Mouse (Mus musculus): ENCODE measurements around the gene Ncln. TPM values are rescaled to one million over a fixed set of nuclear protein-coding genes. Genes with fewer than 3 reads are reported as not detected.

Gene Ncln
- polyA plus RNA-seq, 1 experiment from 2014 or later: 56.1 TPM

DNA sequence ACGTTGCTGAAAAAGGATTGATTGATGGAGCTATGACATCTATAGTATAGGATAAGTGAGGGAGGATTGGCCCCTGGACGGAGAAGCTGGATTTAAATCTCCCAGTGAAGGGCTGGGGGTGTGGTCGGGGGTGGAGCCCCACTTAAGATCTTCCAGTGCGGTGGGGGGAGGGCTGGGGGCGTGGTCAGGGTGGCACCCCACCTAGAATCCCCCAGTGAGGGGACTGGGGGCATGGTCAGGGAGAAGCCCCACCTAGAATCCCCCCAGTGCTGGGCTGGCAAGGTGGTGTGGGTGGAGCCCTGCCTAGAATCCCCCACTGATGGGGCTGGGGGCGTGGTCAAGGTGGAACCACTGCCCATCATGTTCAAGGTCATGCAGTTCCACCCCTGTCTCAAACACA, 10.9 kb upstream of the Ncln start:
- TF ChIP-seq CTCF (IDR thresholded peaks at IDR 0.05; ENCODE audit: low read depth): no peak
- no peak for DNase-seq (ENCODE audit: low spot score)
- 23% methylated on average over 6 of the region's 6 CpGs for WGBS
- ATAC-seq (replicated peaks; ENCODE audit: low FRiP score, low read depth): no peak
- Histone ChIP-seq H3K9me3 (replicated peaks; ENCODE audit: low read length) (no peaks in the 10 kb centered on the region), H3K9ac (ENCODE audit: low read depth, low read length) (no peak overlapping the region), H3K36me3 (ENCODE audit: insufficient read depth, low read length) (no peaks in the 10 kb centered on the region), H3K4me3 (replicated peaks; ENCODE audit: low read depth, low read length) (no peak overlapping the region), H3K4me2 (ENCODE audit: low read length) (no peak overlapping the region), H3K27ac (no peak overlapping the region), H3K4me1 (replicated peaks; ENCODE audit: insufficient read depth, low read length) (no peaks in the 10 kb centered on the region), H3K27me3 (ENCODE audit: insufficient read depth, low read length) (no peaks in the 10 kb centered on the region)

DNA sequence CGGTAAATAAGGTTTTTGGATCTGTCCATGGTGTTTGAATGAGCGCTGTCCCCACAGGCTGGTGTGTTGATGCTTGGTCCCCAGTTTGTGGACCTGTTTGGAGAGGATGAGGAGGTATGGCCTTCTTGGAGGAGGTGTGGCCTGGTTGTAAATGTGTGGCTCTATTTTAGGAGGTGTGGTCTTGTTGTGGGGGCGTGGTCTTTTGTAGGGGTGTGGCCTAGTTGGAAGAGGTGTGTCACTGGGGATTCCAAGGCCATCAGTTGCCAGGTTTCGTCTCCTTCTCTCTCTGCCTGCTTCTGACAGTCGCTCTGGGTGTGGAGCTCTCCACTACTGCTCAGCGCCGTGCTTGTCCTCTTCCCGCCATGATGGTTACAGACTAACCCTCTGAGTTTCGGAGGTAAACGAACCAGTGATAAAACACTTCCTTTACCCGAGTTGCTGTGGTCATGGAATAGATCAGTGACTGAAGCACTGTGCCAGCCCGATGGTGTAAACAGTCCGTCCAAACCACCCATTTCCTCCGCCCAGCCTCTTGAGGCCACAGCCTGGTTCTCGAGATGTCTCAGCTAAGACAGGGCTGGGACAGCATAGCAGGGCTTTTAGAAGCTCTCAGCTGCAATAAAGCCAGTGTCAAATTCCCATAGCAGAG, 8.9 kb upstream of the Ncln start:
- WGBS: 73% methylated on average over 14 of the region's 15 CpGs

GRCm38 (mm10) chr10:81502658-81503057, 6.5 kb upstream of the Ncln start:
- H3K27me3 ChIP-seq (ENCODE audit: insufficient read depth, low read length): no peaks in the 10 kb centered on the region
- ATAC-seq (replicated peaks; ENCODE audit: low FRiP score, low read depth): 0 out of 2 replicates have a peak, but pooled peaks have one; percentile 6
- 12% methylated on average over 36 of the region's 36 CpGs for WGBS
- H3K4me1 ChIP-seq (replicated peaks; ENCODE audit: insufficient read depth, low read length): no peaks in the 10 kb centered on the region
- no peaks in the 10 kb centered on the region for H3K9me3 ChIP-seq (replicated peaks; ENCODE audit: low read length)
- peak overlapping the region; percentile 23; the same call in 1 of the 2 replicates for H3K4me3 ChIP-seq (replicated peaks; ENCODE audit: low read depth, low read length)
- DNase-seq (ENCODE audit: low spot score): peak; percentile 71
- no peaks in the 10 kb centered on the region for H3K36me3 ChIP-seq (ENCODE audit: insufficient read depth, low read length)
- H3K9ac ChIP-seq (ENCODE audit: low read depth, low read length): no peak overlapping the region
- H3K4me2 ChIP-seq (ENCODE audit: low read length): peak overlapping the region; percentile 65
- H3K27ac ChIP-seq: no peak overlapping the region
- peak; percentile 98 for TF ChIP-seq CTCF (IDR thresholded peaks at IDR 0.05; ENCODE audit: low read depth)

More for the DNA sequence above, 8.9 kb upstream of the Ncln start:
- Histone ChIP-seq H3K27me3 (ENCODE audit: insufficient read depth, low read length) (no peaks in the 10 kb centered on the region), H3K9me3 (replicated peaks; ENCODE audit: low read length) (no peaks in the 10 kb centered on the region), H3K36me3 (ENCODE audit: insufficient read depth, low read length) (no peaks in the 10 kb centered on the region), H3K4me3 (replicated peaks; ENCODE audit: low read depth, low read length) (no peak overlapping the region), H3K4me2 (ENCODE audit: low read length) (no peak overlapping the region), H3K27ac (no peak overlapping the region), H3K4me1 (replicated peaks; ENCODE audit: insufficient read depth, low read length) (no peaks in the 10 kb centered on the region), H3K9ac (ENCODE audit: low read depth, low read length) (no peak overlapping the region)
- ATAC-seq (replicated peaks; ENCODE audit: low FRiP score, low read depth): no peak
- TF ChIP-seq CTCF (IDR thresholded peaks at IDR 0.05; ENCODE audit: low read depth): no peak
- DNase-seq (ENCODE audit: low spot score): no peak

DNA sequence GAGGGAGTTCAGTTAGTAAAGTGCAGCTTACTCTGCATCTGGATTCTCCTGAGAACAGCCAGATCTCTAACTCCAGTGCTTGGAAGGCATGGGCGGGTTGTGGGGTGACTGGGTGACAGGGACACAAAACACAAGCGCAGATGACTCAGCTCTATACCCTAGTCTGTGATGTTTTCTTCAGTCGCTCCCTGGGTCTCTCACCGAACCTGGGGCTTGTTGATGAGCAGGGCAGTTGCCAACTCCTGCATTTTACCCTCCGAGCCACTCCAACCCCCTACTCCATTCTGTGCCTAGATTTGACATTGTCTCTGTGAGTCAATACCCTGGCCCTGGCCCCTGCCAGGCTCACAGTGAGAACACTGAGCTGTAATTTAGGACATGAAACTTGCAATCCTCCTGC, 5.7 kb upstream of the Ncln start:
- H3K27me3 ChIP-seq (ENCODE audit: insufficient read depth, low read length): no peaks in the 10 kb centered on the region
- TF ChIP-seq CTCF (IDR thresholded peaks at IDR 0.05; ENCODE audit: low read depth): no peak
- DNase-seq (ENCODE audit: low spot score) (no peak), ATAC-seq (replicated peaks; ENCODE audit: low FRiP score, low read depth) (no peak)
- H3K36me3 ChIP-seq (ENCODE audit: insufficient read depth, low read length): no peaks in the 10 kb centered on the region
- WGBS: 87% methylated on average over 5 of the region's 5 CpGs
- no peak overlapping the region for H3K4me3 ChIP-seq (replicated peaks; ENCODE audit: low read depth, low read length)
- H3K4me2 ChIP-seq (ENCODE audit: low read length): no peak overlapping the region
- H3K9me3 ChIP-seq (replicated peaks; ENCODE audit: low read length): no peaks in the 10 kb centered on the region
- H3K27ac ChIP-seq: no peak overlapping the region
- H3K9ac ChIP-seq (ENCODE audit: low read depth, low read length): no peak overlapping the region
- no peaks in the 10 kb centered on the region; the same call in 1 of the 2 replicates for H3K4me1 ChIP-seq (replicated peaks; ENCODE audit: insufficient read depth, low read length)

DNA sequence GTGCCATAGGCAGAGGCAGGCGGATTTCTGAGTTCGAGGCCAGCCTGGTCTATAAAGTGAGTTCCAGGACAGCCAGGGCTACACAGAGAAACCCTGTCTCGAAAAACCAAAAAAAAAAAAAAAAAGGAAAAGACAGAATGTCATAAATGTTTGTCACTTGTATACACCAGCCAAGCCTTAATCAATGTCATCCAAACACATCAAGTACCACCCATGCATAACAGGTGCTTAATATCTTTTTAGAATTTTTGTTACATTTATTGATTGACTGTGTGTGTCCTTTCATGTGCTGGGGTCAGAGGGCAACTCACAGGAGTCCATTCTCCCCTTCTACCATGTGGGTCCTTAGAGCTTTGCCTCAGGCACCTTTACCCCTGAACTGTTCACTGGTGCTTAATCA, 3.8 kb upstream of the Ncln start, which contains the start of gene S1pr4:
TSS of gene S1pr4 (minus strand) at position 101 of the 400 bp plus-strand sequence.
- no peak within 1 kb of the TSS for H3K4me2 ChIP-seq (ENCODE audit: low read length)
- H3K9me3 ChIP-seq (replicated peaks; ENCODE audit: low read length): no peaks in the 10 kb centered on the region
- ATAC-seq (replicated peaks; ENCODE audit: low FRiP score, low read depth) (no peak), DNase-seq (ENCODE audit: low spot score) (no peak)
- no peaks in the 10 kb centered on the region for H3K27me3 ChIP-seq (ENCODE audit: insufficient read depth, low read length)
- H3K9ac ChIP-seq (ENCODE audit: low read depth, low read length): no peak within 1 kb of the TSS
- H3K27ac ChIP-seq: no peak within 1 kb of the TSS; the same call in 1 of the 2 replicates
- no peak for TF ChIP-seq CTCF (IDR thresholded peaks at IDR 0.05; ENCODE audit: low read depth)
- peaks cover 6% of the 10 kb centered on the region; the same call in 1 of the 2 replicates for H3K4me1 ChIP-seq (replicated peaks; ENCODE audit: insufficient read depth, low read length)
- no peaks in the 10 kb centered on the region for H3K36me3 ChIP-seq (ENCODE audit: insufficient read depth, low read length)
- H3K4me3 ChIP-seq (replicated peaks; ENCODE audit: low read depth, low read length): no peak within 1 kb of the TSS
- WGBS: 89% methylated on average over 3 of the region's 3 CpGs

DNA sequence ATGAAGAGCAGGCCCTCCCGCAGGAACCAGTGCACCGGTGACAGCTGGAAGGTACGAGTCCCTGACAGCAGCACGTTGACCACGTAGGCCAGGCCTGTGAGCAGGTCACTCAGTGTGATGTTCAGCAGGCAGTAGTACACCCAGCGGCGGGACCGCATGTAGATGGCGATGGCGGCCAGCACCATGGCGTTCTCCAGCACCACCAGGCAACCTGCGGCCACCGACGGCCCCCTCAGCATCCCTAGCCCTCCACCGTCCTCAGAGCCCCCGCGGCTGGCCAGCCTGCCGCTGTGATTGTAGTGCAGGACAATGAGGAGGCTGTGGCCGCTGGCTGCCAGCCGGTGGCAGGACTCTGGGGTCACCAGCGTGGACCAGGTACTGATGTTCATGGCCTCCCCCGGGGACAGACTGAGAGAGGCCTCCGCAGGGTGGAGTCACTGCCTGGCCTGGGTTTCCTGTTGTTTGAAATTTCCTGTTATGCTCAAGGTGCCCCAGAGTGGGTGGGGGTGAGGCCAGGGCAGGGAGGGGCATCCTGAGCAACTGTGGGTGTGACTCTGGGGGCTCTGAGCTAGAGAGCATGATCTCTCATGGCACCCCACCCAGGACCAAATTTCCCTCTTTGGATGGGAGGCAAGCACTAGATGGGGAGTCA, 3.2 kb upstream of the Ncln start:
- TF ChIP-seq CTCF (IDR thresholded peaks at IDR 0.05; ENCODE audit: low read depth): no peak
- Histone ChIP-seq H3K9ac (ENCODE audit: low read depth, low read length) (no peak overlapping the region), H3K4me3 (replicated peaks; ENCODE audit: low read depth, low read length) (no peak overlapping the region)

More for the DNA sequence above, 3.2 kb upstream of the Ncln start:
- Histone ChIP-seq H3K4me1 (replicated peaks; ENCODE audit: insufficient read depth, low read length) (peaks cover 10% of the 10 kb centered on the region; the same call in 1 of the 2 replicates), H3K4me2 (ENCODE audit: low read length) (no peak overlapping the region), H3K27me3 (ENCODE audit: insufficient read depth, low read length) (no peaks in the 10 kb centered on the region), H3K36me3 (ENCODE audit: insufficient read depth, low read length) (no peaks in the 10 kb centered on the region), H3K9me3 (replicated peaks; ENCODE audit: low read length) (no peaks in the 10 kb centered on the region), H3K27ac (no peak overlapping the region; the same call in 1 of the 2 replicates)
- no peak for ATAC-seq (replicated peaks; ENCODE audit: low FRiP score, low read depth)
- 78% methylated on average over 23 of the region's 23 CpGs for WGBS
- DNase-seq (ENCODE audit: low spot score): no peak
